Mouse (Mus musculus) CH12.LX (cell line): ENCODE results near the gene Ppm1m.

Source experiments
- CHD1 ChIP-seq: IDR thresholded peaks from 2 replicates; pipeline ENCODE4 v1.6.1; 2012; ENCODE audit warnings: low read depth, low read length, improper control_type of control experiment, inconsistent platforms
- CHD2 ChIP-seq: IDR thresholded peaks from 2 replicates; pipeline ENCODE4 v1.6.1; 2011; ENCODE audit warnings: low read length, improper control_type of control experiment
- CTCF ChIP-seq, 2 experiments: IDR thresholded peaks in 1 of 2; conservative IDR thresholded peaks in 1 of 2; 2 replicates each; pipeline ENCODE4 v1.5.1; 2011 to 2012; ENCODE audit warnings: low read depth in 2 of 2, low read length in 2 of 2, improper control_type of control experiment in 1 of 2, inconsistent platforms in 1 of 2, mild to moderate bottlenecking in 1 of 2, moderate library complexity in 1 of 2
- EP300 ChIP-seq: IDR thresholded peaks from 2 replicates; pipeline ENCODE4 v1.6.1; 2011; ENCODE audit warnings: low read length, improper control_type of control experiment
- GABPA ChIP-seq: IDR thresholded peaks from 2 replicates; pipeline ENCODE4 v1.6.1; 2012; ENCODE audit warnings: low read depth, low read length, improper control_type of control experiment, inconsistent platforms; ENCODE audit not compliant: insufficient replicate concordance
- JUND ChIP-seq: conservative IDR thresholded peaks from 2 replicates; pipeline ENCODE4 v1.6.1; 2011; ENCODE audit warnings: low read depth, low read length, improper control_type of control experiment
- POLR2A ChIP-seq: IDR thresholded peaks from 2 replicates; pipeline ENCODE4 v1.6.1; 2011; ENCODE audit warnings: low read depth, mild to moderate bottlenecking, improper control_type of control experiment, low read length

DNA sequence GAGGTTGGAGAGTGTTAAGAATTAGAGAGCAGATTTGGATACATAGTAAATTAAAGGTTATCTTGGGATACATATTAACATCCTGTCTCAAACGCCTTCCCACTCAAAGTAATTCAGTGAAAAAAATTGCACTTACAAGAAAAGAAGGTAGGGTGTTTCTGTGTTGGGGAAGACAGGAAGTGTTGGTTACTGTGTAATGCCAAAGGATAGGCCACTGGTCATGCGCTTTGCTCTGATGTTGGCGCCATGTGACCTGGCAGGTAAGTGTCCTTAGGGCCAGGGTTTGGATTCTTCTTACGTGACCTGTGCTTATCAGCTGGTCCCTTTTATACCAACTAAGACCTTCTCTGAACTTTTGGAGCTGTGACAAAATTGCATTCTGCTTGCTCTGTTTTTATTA lies 17.4 kb downstream of the Ppm1m start:
- TF ChIP-seq POLR2A (no peak), EP300 (no peak), CTCF (conservative IDR thresholded peaks at IDR 0.05 in 1 of 2, IDR thresholded peaks at IDR 0.05 in 1 of 2; ENCODE audit: low read depth in 2 of 2, low read length in 2 of 2) (no peak), CHD2 (no peak), CHD1 (no peak), GABPA (no peak), JUND (no peak)
